Mouse (Mus musculus) MEL (cell line): Measurements from ENCODE around the gene Tmem230. TPM values are rescaled to one million over a fixed set of nuclear protein-coding genes. Genes with fewer than 3 reads are reported as not detected.

ENCODE experiments used
- DNase-seq: peaks from one replicate; pipeline ENCODE4 v3.0.0; 2011; ENCODE audit warnings: low read depth, low spot score
- H3K27ac ChIP-seq: 2 replicates; pipeline ENCODE4 v1.5.1; 2012; ENCODE audit warnings: low read depth, mild to moderate bottlenecking, control low read depth, low read length, moderate library complexity; ENCODE audit not compliant: control insufficient read depth
- H3K27me3 ChIP-seq, 2 experiments: fragments of 150-350 bp in 1 of 2; sonication (generic) in 1 of 2; 2 replicates each; pipeline ENCODE4 v1.6.1; 2012; ENCODE audit warnings: low read length in 2 of 2, mild to moderate bottlenecking in 2 of 2, improper control_type of control experiment in 1 of 2, moderate library complexity in 1 of 2; ENCODE audit not compliant: insufficient read depth in 2 of 2, control insufficient read depth in 1 of 2
- H3K36me3 ChIP-seq, 2 experiments: 2 replicates each; pipeline ENCODE4 v1.6.1; 2012 to 2014; ENCODE audit warnings: low read length in 2 of 2, improper control_type of control experiment in 1 of 2, inconsistent platforms in 1 of 2, mild to moderate bottlenecking in 1 of 2; ENCODE audit not compliant: insufficient read depth in 2 of 2, control insufficient read depth in 1 of 2
- H3K4me1 ChIP-seq, 2 experiments: fragments of 150-350 bp in 1 of 2; sonication (generic) in 1 of 2; 2 replicates each; pipeline ENCODE4 v1.6.1; 2012; ENCODE audit warnings: low read length in 2 of 2, improper control_type of control experiment in 1 of 2, mild to moderate bottlenecking in 1 of 2; ENCODE audit not compliant: insufficient read depth in 2 of 2, control insufficient read depth in 1 of 2
- H3K4me3 ChIP-seq, 2 experiments: fragments of 150-350 bp in 1 of 2; sonication (generic) in 1 of 2; 2 replicates each; pipeline ENCODE4 v1.5.1; 2012; ENCODE audit warnings: low read depth in 2 of 2, low read length in 2 of 2, mild to moderate bottlenecking in 2 of 2, moderate library complexity in 2 of 2, control low read depth in 1 of 2, improper control_type of control experiment in 1 of 2; ENCODE audit not compliant: control insufficient read depth in 1 of 2, insufficient read depth in 1 of 2
- H3K79me2 ChIP-seq: 2 replicates; pipeline ENCODE4 v1.6.1; 2012; ENCODE audit warnings: mild to moderate bottlenecking, low read length, moderate library complexity; ENCODE audit not compliant: control insufficient read depth, poor library complexity, insufficient read depth
- H3K9ac ChIP-seq: 2 replicates; pipeline ENCODE4 v1.6.1; 2012; ENCODE audit warnings: low read depth, mild to moderate bottlenecking, control low read depth, low read length, moderate library complexity; ENCODE audit not compliant: control insufficient read depth, poor library complexity, severe bottlenecking
- H3K9me3 ChIP-seq: fragments of 150-350 bp; sonication (generic); replicated peaks from 2 replicates; pipeline ENCODE4 v1.6.1; 2012; ENCODE audit warnings: mild to moderate bottlenecking, low read length, improper control_type of control experiment, moderate library complexity; ENCODE audit not compliant: insufficient read depth
- CTCF ChIP-seq, 3 experiments: IDR thresholded peaks in 2 of 3; conservative IDR thresholded peaks in 1 of 3; 2 replicates each; pipeline ENCODE4 v1.5.1; 2011 to 2012; ENCODE audit warnings: low read length in 3 of 3, low read depth in 2 of 3, mild to moderate bottlenecking in 2 of 3, improper control_type of control experiment in 1 of 3, inconsistent platforms in 1 of 3, mixed read lengths in 1 of 3, moderate library complexity in 1 of 3; ENCODE audit not compliant: control insufficient read depth in 1 of 3, insufficient read depth in 1 of 3, poor library complexity in 1 of 3, severe bottlenecking in 1 of 3
- E2F4 ChIP-seq: IDR thresholded peaks from 2 replicates; pipeline ENCODE4 v1.6.1; 2011; ENCODE audit warnings: low read depth, low read length, improper control_type of control experiment, borderline replicate concordance
- MAX ChIP-seq: IDR thresholded peaks from 2 replicates; pipeline ENCODE4 v1.6.1; 2011; ENCODE audit warnings: low read length, improper control_type of control experiment
- MEF2A ChIP-seq: IDR thresholded peaks from 2 replicates; pipeline ENCODE4 v1.6.1; 2014; ENCODE audit warnings: low read depth, mild to moderate bottlenecking, inconsistent platforms, low read length, improper control_type of control experiment; ENCODE audit not compliant: poor library complexity, insufficient replicate concordance, severe bottlenecking; ENCODE audit errors: extremely low read depth
- MYC ChIP-seq: IDR thresholded peaks from 2 replicates; pipeline ENCODE4 v1.6.1; 2011; ENCODE audit warnings: low read depth, mild to moderate bottlenecking, low read length, improper control_type of control experiment, moderate library complexity
- POLR2AphosphoS2 ChIP-seq: IDR thresholded peaks from 2 replicates; pipeline ENCODE4 v1.6.1; 2011; ENCODE audit warnings: low read length, improper control_type of control experiment
- SMC3 ChIP-seq: IDR thresholded peaks from 2 replicates; pipeline ENCODE4 v1.6.1; 2011; ENCODE audit warnings: low read depth, low read length, improper control_type of control experiment
- TCF12 ChIP-seq: IDR thresholded peaks from 2 replicates; pipeline ENCODE4 v1.6.1; 2014; ENCODE audit warnings: low read depth, mild to moderate bottlenecking, inconsistent platforms, low read length, improper control_type of control experiment, moderate library complexity
- USF2 ChIP-seq, 2 experiments: IDR thresholded peaks; 2 replicates each; pipeline ENCODE4 v1.6.1; 2011 to 2012; ENCODE audit warnings: improper control_type of control experiment in 2 of 2, low read length in 2 of 2, borderline replicate concordance in 1 of 2, inconsistent platforms in 1 of 2, low read depth in 1 of 2, mild to moderate bottlenecking in 1 of 2; ENCODE audit not compliant: insufficient read depth in 1 of 2
- polyA plus RNA-seq, 2 experiments: library from polyadenylated mRNA; stranded (reverse) in 1 of 2; unstranded in 1 of 2; fragments of >175 nt in 1 of 2; fragments of >200 nt in 1 of 2; gene quantifications; 2 replicates each; pipeline versions ENCODE4 v1.2.1 to v1.2.4; 2012; ENCODE audit warnings: low replicate concordance in 2 of 2, low read depth in 1 of 2; ENCODE audit not compliant: insufficient read length in 2 of 2, insufficient read depth in 1 of 2, missing spikeins in 1 of 2
- total RNA-seq: library from RNA; depleted of rRNA; stranded (reverse); fragments of 300-350 nt; gene quantifications from 2 replicates; pipeline ENCODE4 v1.2.3, GENCODE M21; 2012

The Tmem230 gene
- total and polyA plus RNA-seq, 3 experiments = 9.1 to 21.5 TPM; not detected in 1

GRCm38 (mm10) chr2:132203773-132204172 is 43.8 kb downstream of the Tmem230 start:
- no peaks in the 10 kb centered on the region for H3K79me2 ChIP-seq
- DNase-seq = peak; percentile 9
- H3K9ac ChIP-seq = no peak overlapping the region
- peaks cover 0 to 16% of the 10 kb centered on the region in 2 experiments; a peak in 3 of 4 replicates for H3K4me1 ChIP-seq
- TF ChIP-seq MYC = no peak
- TF ChIP-seq SMC3 = 0 out of 2 replicates have a peak, but pooled peaks have one; percentile 15
- TF ChIP-seq CTCF (IDR thresholded peaks at IDR 0.05 in 2 of 3, conservative IDR thresholded peaks at IDR 0.05 in 1 of 3; ENCODE audit: control insufficient read depth in 1 of 3, insufficient read depth in 1 of 3, low read depth in 2 of 3, low read length in 3 of 3, poor library complexity in 1 of 3, severe bottlenecking in 1 of 3) = 0 out of 6 replicates have a peak, but pooled peaks of 1 of the 3 experiments have one; percentile 8
- no peaks in the 10 kb centered on the region for H3K27me3 ChIP-seq
- H3K4me3 ChIP-seq = no peak overlapping the region
- no peak overlapping the region for H3K27ac ChIP-seq
- no peaks in the 10 kb centered on the region for H3K9me3 ChIP-seq
- H3K36me3 ChIP-seq = peaks cover 0 to 12% of the 10 kb centered on the region in 2 experiments; a peak in 2 of 4 replicates

- H3K9ac ChIP-seq = no peak overlapping the region
- H3K79me2 ChIP-seq = no peaks in the 10 kb centered on the region
- peaks cover 0 to 12% of the 10 kb centered on the region in 2 experiments; a peak in 2 of 4 replicates for H3K4me1 ChIP-seq
- DNase-seq = no peak
- no peak overlapping the region for H3K4me3 ChIP-seq
- H3K36me3 ChIP-seq = peaks cover 0 to 7% of the 10 kb centered on the region in 2 experiments; a peak in 2 of 4 replicates
- H3K27me3 ChIP-seq = no peaks in the 10 kb centered on the region
- no peak for TF ChIP-seq POLR2AphosphoS2
- no peak overlapping the region for H3K27ac ChIP-seq
- no peaks in the 10 kb centered on the region for H3K9me3 ChIP-seq
These were observed 44.4 kb downstream of the Tmem230 start for GRCm38 (mm10) chr2:132203186-132203585.

- H3K4me3 ChIP-seq = no peak overlapping the region
- no peak for TF ChIP-seq MAX
- TF ChIP-seq CTCF (IDR thresholded peaks at IDR 0.05 in 2 of 3, conservative IDR thresholded peaks at IDR 0.05 in 1 of 3; ENCODE audit: control insufficient read depth in 1 of 3, insufficient read depth in 1 of 3, low read depth in 2 of 3, low read length in 3 of 3, poor library complexity in 1 of 3, severe bottlenecking in 1 of 3) = no peak
- no peak for TF ChIP-seq E2F4
- TF ChIP-seq USF2 (IDR thresholded peaks at IDR 0.05; ENCODE audit: borderline replicate concordance in 1 of 2, insufficient read depth in 1 of 2, low read depth in 1 of 2, low read length in 2 of 2) = no peak
- TF ChIP-seq MEF2A = no peak
- no peak for TF ChIP-seq POLR2AphosphoS2
- TF ChIP-seq MYC = no peak
- no peak for TF ChIP-seq TCF12
- H3K9ac ChIP-seq = no peak overlapping the region
- no peak overlapping the region for H3K27ac ChIP-seq
- H3K27me3 ChIP-seq = peaks cover 3 to 5% of the 10 kb centered on the region in 2 experiments; a peak in 3 of 4 replicates
- no peaks in the 10 kb centered on the region for H3K9me3 ChIP-seq
- H3K36me3 ChIP-seq = no peaks in the 10 kb centered on the region
- DNase-seq = no peak
- no peaks in the 10 kb centered on the region for H3K4me1 ChIP-seq
- no peaks in the 10 kb centered on the region for H3K79me2 ChIP-seq
These were observed 49.3 kb downstream of the Tmem230 start for GRCm38 (mm10) chr2:132198017-132198933.
